Comparison of ENCODE assay signal across 8 mouse cellular contexts in the genomic region with DNA sequence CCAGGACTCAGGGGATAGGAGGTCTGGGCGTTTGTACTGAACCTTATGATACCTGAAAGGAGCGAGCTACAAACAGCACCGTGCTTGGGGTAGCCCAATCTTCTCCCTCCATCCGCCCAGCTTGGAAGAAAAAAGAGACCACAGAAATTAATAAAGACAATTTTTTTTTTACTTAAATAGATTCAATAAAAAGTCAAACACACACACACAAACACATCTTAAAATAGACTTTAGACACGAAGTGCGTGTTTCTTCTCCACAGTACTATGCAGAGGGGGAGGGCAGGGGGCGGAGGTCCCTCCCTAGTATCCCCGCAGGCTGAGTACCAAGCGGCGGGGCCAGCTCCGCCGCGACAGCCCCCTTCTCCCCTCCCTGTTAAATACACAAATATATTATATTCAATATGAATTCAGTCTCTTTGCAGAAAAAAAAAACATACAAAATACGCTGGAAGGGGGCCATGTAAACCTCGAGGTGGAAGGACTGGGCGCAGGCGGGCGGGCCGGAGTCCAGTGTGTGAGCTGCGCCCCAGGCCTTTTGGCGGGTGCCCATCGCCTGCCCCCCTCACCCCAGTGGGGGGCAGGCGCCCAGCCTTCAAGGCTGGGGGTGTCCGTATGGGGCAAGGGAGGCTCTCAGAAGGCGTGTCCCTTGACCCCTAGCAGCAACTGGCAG. TPM values are rescaled to one million over a fixed set of nuclear protein-coding genes. Genes with fewer than 3 reads are reported as not detected.
A peak's percentile ranks its signal among the peaks of the same experiment; 100 is the strongest.
DNase-seq lines count a peak whose midpoint lies in the region; ATAC-seq lines count a peak whose summit lies in the region.

No protein-coding gene starts in this region.

- intact Hi-C loops in left cerebral cortex, postnatal 14 days (cut with DNase I): loop anchor here (1.0 kb wide), 1 partner anchor 13 kb away; a partner anchor contains a TSS

- H3K4me2 ChIP-seq in kidney, embryonic 14.5 days (replicated peaks; ENCODE audit: low read depth, low read length): peak overlapping the region; percentile 98
- peak overlapping the region; percentile 90 for H3K4me2 ChIP-seq in forebrain, embryonic 15.5 days (replicated peaks)

- peaks cover 50% of the 10 kb centered on the region for H3K4me1 ChIP-seq in kidney, embryonic 14.5 days (ENCODE audit: control insufficient read depth, insufficient read depth, low read length)
- H3K4me1 ChIP-seq in forebrain, embryonic 15.5 days: peaks cover 73% of the 10 kb centered on the region

- H3K4me3 ChIP-seq in kidney, embryonic 14.5 days (ENCODE audit: low read length): peak overlapping the region; percentile 58
- peak overlapping the region; percentile 54 for H3K4me3 ChIP-seq in forebrain, embryonic 15.5 days
- peak overlapping the region; percentile 78 for H3K4me3 ChIP-seq in macrophage (ENCODE audit: inconsistent target)

- H3K27ac ChIP-seq in kidney, embryonic 14.5 days (ENCODE audit: low read depth, low read length): no peak overlapping the region
- 0 out of 2 replicates have a peak overlapping the region, but pooled peaks have one; percentile 44 for H3K27ac ChIP-seq in forebrain, embryonic 15.5 days (replicated peaks)
- peak overlapping the region; percentile 86 for H3K27ac ChIP-seq in macrophage

- no peak for ATAC-seq in kidney, embryonic 14.5 days (ENCODE audit: low FRiP score, low TSS enrichment)
- ATAC-seq in forebrain, embryonic 15.5 days (replicated peaks): no peak

- H3K27me3 ChIP-seq in kidney, embryonic 14.5 days (ENCODE audit: control insufficient read depth, insufficient read depth, low read length): no peaks in the 10 kb centered on the region; the same call in 1 of the 2 replicates
- H3K27me3 ChIP-seq in forebrain, embryonic 15.5 days: peaks cover 13% of the 10 kb centered on the region; the same call in 1 of the 2 replicates

- peak overlapping the region; percentile 68; the same call in 1 of the 2 replicates for H3K9ac ChIP-seq in kidney, embryonic 14.5 days (ENCODE audit: low read depth, low read length)
- peak overlapping the region; percentile 52 for H3K9ac ChIP-seq in forebrain, embryonic 15.5 days (replicated peaks)

- WGBS in kidney, embryonic 14.5 days: 2% methylated on average over 25 of the region's 25 CpGs
- 2% methylated on average over 25 of the region's 25 CpGs for WGBS in forebrain, embryonic 15.5 days
- WGBS in macrophage (ENCODE audit: missing documents): 0% methylated on average over 19 of the region's 25 CpGs

- DNase-seq in kidney, postnatal 36 days: no peak
- DNase-seq in Muller cell, postnatal 12 days (ENCODE audit: inconsistent ontology term): peak; percentile 72
- no peak for DNase-seq in left cerebral cortex, postnatal 14 days (ENCODE audit: low spot score in 2 of 2)
- DNase-seq in right cerebral cortex, postnatal 4 days: no peak
- DNase-seq in frontal cortex, postnatal 25 days (ENCODE audit: low spot score in 2 of 2): no peak

- H3K79me2 ChIP-seq in macrophage (ENCODE audit: inconsistent target): peaks cover 18% of the 10 kb centered on the region

- H3K36me3 ChIP-seq in kidney, embryonic 14.5 days (ENCODE audit: control insufficient read depth, insufficient read depth, low read length): peaks cover 26% of the 10 kb centered on the region
- peaks cover 28% of the 10 kb centered on the region for H3K36me3 ChIP-seq in forebrain, embryonic 15.5 days
- peaks cover 16% of the 10 kb centered on the region for H3K36me3 ChIP-seq in macrophage (ENCODE audit: inconsistent target)

- H3K9me3 ChIP-seq in kidney, embryonic 14.5 days (ENCODE audit: control insufficient read depth, low read length): no peaks in the 10 kb centered on the region
- no peaks in the 10 kb centered on the region for H3K9me3 ChIP-seq in forebrain, embryonic 15.5 days

RNA-seq across cellular contexts. Expression of a gene that starts 1.6 kb away (rescaled TPM):
- 7.3 and 10.0 TPM in 2 replicates for polyA plus RNA-seq in kidney, embryonic 14.5 days (2014; fragmentation: Nextera tagmentation; extraction: Ambion mirVana)
- polyA plus RNA-seq in forebrain, embryonic 15.5 days (2015; fragmentation: Nextera tagmentation; extraction: Ambion mirVana): 7.6 TPM in 2 replicates
- total RNA-seq in macrophage (2018; cell fraction: chromatin; rRNA removed): 100 to 1,000 TPM in 24 of 26 experiments, 10 to 100 TPM in 2; 60.1 to 756 (median 302) TPM
- 1,000 to 10,000 TPM in 5 of 26 experiments, 100 to 1,000 TPM in 19, 10 to 100 TPM in 2; 75.1 to 1,747 (median 592) TPM for total RNA-seq in macrophage (2018; cell fraction: cytosol; rRNA removed)
- 1,000 to 10,000 TPM in 7 of 26 experiments, 100 to 1,000 TPM in 18, 10 to 100 TPM in 1; 66.0 to 1,515 (median 743) TPM for total RNA-seq in macrophage (2018; cell fraction: nucleus; rRNA removed)
- polyA plus RNA-seq in macrophage (2018): 26.1 to 86.4 TPM (median 61.3 TPM) in 3 replicates
- total RNA-seq in left cerebral cortex, postnatal 14 days (2021): 10 to 100 TPM; 51.5 to 65.4 TPM

RNA-seq across cellular contexts. Expression of a gene that starts 7.3 kb away (rescaled TPM):
- polyA plus RNA-seq in kidney, embryonic 14.5 days (2014; fragmentation: Nextera tagmentation; extraction: Ambion mirVana): 143 and 154 TPM in 2 replicates
- 96.4 and 98.5 TPM in 2 replicates for polyA plus RNA-seq in forebrain, embryonic 15.5 days (2015; fragmentation: Nextera tagmentation; extraction: Ambion mirVana)
- 10 to 100 TPM in 19 of 26 experiments, 1 to 10 TPM in 7; 3.0 to 44.7 (median 19.1) TPM for total RNA-seq in macrophage (2018; cell fraction: chromatin; rRNA removed)
- total RNA-seq in macrophage (2018; cell fraction: cytosol; rRNA removed): 10 to 100 TPM; 26.6 to 53.3 (median 36.5) TPM
- 10 to 100 TPM in 24 of 26 experiments, 1 to 10 TPM in 2; 8.9 to 49.5 (median 24.1) TPM for total RNA-seq in macrophage (2018; cell fraction: nucleus; rRNA removed)
- 15.9 to 39.3 TPM (median 26.2 TPM) in 3 replicates for polyA plus RNA-seq in macrophage (2018)
- total RNA-seq in left cerebral cortex, postnatal 14 days (2021): 10 to 100 TPM; 38.1 to 52.0 TPM

RNA-seq across cellular contexts. Expression of a gene that starts 7.5 kb away (rescaled TPM):
- polyA plus RNA-seq in kidney, embryonic 14.5 days (2014; fragmentation: Nextera tagmentation; extraction: Ambion mirVana): 965 and 1,048 TPM in 2 replicates
- 1,445 and 1,467 TPM in 2 replicates for polyA plus RNA-seq in forebrain, embryonic 15.5 days (2015; fragmentation: Nextera tagmentation; extraction: Ambion mirVana)
- total RNA-seq in macrophage (2018; cell fraction: chromatin; rRNA removed): 10 to 100 TPM in 17 of 26 experiments, 1 to 10 TPM in 9; 2.5 to 77.4 (median 20.3) TPM
- total RNA-seq in macrophage (2018; cell fraction: cytosol; rRNA removed): 100 to 1,000 TPM; 154 to 304 (median 217) TPM
- total RNA-seq in macrophage (2018; cell fraction: nucleus; rRNA removed): 100 to 1,000 TPM in 6 of 26 experiments, 10 to 100 TPM in 20; 17.7 to 152 (median 72.0) TPM
- polyA plus RNA-seq in macrophage (2018): 77.7 to 148 TPM (median 146 TPM) in 3 replicates
- 100 to 1,000 TPM; 402 to 429 TPM for total RNA-seq in left cerebral cortex, postnatal 14 days (2021)

RNA-seq across cellular contexts. Expression of a gene that starts 7.7 kb away (rescaled TPM):
- polyA plus RNA-seq in kidney, embryonic 14.5 days (2014; fragmentation: Nextera tagmentation; extraction: Ambion mirVana): not detected in 2 replicates
- polyA plus RNA-seq in forebrain, embryonic 15.5 days (2015; fragmentation: Nextera tagmentation; extraction: Ambion mirVana): not detected in 2 replicates
- total RNA-seq in macrophage (2018; cell fraction: chromatin; rRNA removed): not detected
- not detected for total RNA-seq in macrophage (2018; cell fraction: cytosol; rRNA removed)
- total RNA-seq in macrophage (2018; cell fraction: nucleus; rRNA removed): not detected
- not detected in 3 replicates for polyA plus RNA-seq in macrophage (2018)
- not detected for total RNA-seq in left cerebral cortex, postnatal 14 days (2021)

RNA-seq across cellular contexts. Expression of a gene that starts 13.5 kb away (rescaled TPM):
- polyA plus RNA-seq in kidney, embryonic 14.5 days (2014; fragmentation: Nextera tagmentation; extraction: Ambion mirVana): 14.6 and 18.7 TPM in 2 replicates
- 28.0 and 29.7 TPM in 2 replicates for polyA plus RNA-seq in forebrain, embryonic 15.5 days (2015; fragmentation: Nextera tagmentation; extraction: Ambion mirVana)
- total RNA-seq in macrophage (2018; cell fraction: chromatin; rRNA removed): 10 to 100 TPM; 31.8 to 96.7 (median 63.1) TPM
- total RNA-seq in macrophage (2018; cell fraction: cytosol; rRNA removed): 10 to 100 TPM in 9 of 26 experiments, 1 to 10 TPM in 17; 6.0 to 14.1 (median 8.5) TPM
- 10 to 100 TPM in 25 of 26 experiments, 1 to 10 TPM in 1; 9.9 to 41.4 (median 24.7) TPM for total RNA-seq in macrophage (2018; cell fraction: nucleus; rRNA removed)
- 4.9 to 10.9 TPM (median 6.1 TPM) in 3 replicates for polyA plus RNA-seq in macrophage (2018)
- total RNA-seq in left cerebral cortex, postnatal 14 days (2021): 1 to 10 TPM; 7.5 to 8.1 TPM
